Mouse (Mus musculus): Measurements from ENCODE around the gene Aaas. TPM values are rescaled to one million over a fixed set of nuclear protein-coding genes. Genes with fewer than 3 reads are reported as not detected.
A peak's percentile ranks its signal among the peaks of the same experiment; 100 is the strongest.

The Aaas gene
- polyA plus RNA-seq, 1 experiment from 2014 or later: 150 TPM

- WGBS: under 1% methylated on average over 43 of the region's 43 CpGs
- H3K4me3 ChIP-seq: peak overlapping the region; percentile 63
- 0 out of 2 replicates have a peak, but pooled peaks cover 3% of the 10 kb centered on the region for H3K27me3 ChIP-seq (ENCODE audit: low read depth, poor library complexity, severe bottlenecking)
- peaks cover 42% of the 10 kb centered on the region for H3K4me1 ChIP-seq
- no peaks in the 10 kb centered on the region for H3K36me3 ChIP-seq
- DNase-seq (ENCODE audit: low spot score): peak; percentile 85
- H3K27ac ChIP-seq: peak overlapping the region; percentile 91
- H3K9me3 ChIP-seq (replicated peaks): no peaks in the 10 kb centered on the region
These were observed 26.0 kb upstream of the Aaas start for GRCm38 (mm10) chr15:102376453-102377162.

- 1% methylated on average over 10 of the region's 10 CpGs for WGBS
- Histone ChIP-seq H3K27ac (peak overlapping the region; percentile 87), H3K36me3 (no peaks in the 10 kb centered on the region), H3K4me3 (peak overlapping the region; percentile 42), H3K4me1 (peaks cover 49% of the 10 kb centered on the region), H3K27me3 (ENCODE audit: low read depth, poor library complexity, severe bottlenecking) (peaks cover 12% of the 10 kb centered on the region), H3K9me3 (replicated peaks) (no peaks in the 10 kb centered on the region)
- DNase-seq (ENCODE audit: low spot score): peak; percentile 74
These were observed 20.2 kb upstream of the Aaas start for GRCm38 (mm10) chr15:102370727-102371126.

- Histone ChIP-seq H3K4me3 (peak overlapping the region; percentile 17), H3K27ac (peak overlapping the region; percentile 87), H3K9me3 (replicated peaks) (no peaks in the 10 kb centered on the region), H3K4me1 (peaks cover 51% of the 10 kb centered on the region), H3K27me3 (ENCODE audit: low read depth, poor library complexity, severe bottlenecking) (peaks cover 17% of the 10 kb centered on the region), H3K36me3 (no peaks in the 10 kb centered on the region)
- DNase-seq (ENCODE audit: low spot score): no peak
- 15% methylated on average over 13 of the region's 13 CpGs for WGBS
These were observed 19.4 kb upstream of the Aaas start for GRCm38 (mm10) chr15:102369972-102370371.

- Histone ChIP-seq H3K4me3 (peak within 1 kb of the TSS; percentile 50), H3K4me1 (peaks cover 57% of the 10 kb centered on the region), H3K27ac (peak within 1 kb of the TSS; percentile 78), H3K27me3 (ENCODE audit: low read depth, poor library complexity, severe bottlenecking) (peaks cover 32% of the 10 kb centered on the region), H3K9me3 (replicated peaks) (no peaks in the 10 kb centered on the region), H3K36me3 (no peaks in the 10 kb centered on the region)
- 8% methylated on average over 15 of the region's 15 CpGs for WGBS
- peak; percentile 61 for DNase-seq (ENCODE audit: low spot score)
These were observed 16.3 kb upstream of the Aaas start, which contains the start of gene Sp7 for GRCm38 (mm10) chr15:102366733-102367344. Gene Sp7 (minus strand): TSS chr15:102367182.

GRCm38 (mm10) chr15:102366238-102366637 is 15.7 kb upstream of the Aaas start:
- Histone ChIP-seq H3K27ac (peak overlapping the region; percentile 78), H3K4me3 (peak overlapping the region; percentile 50), H3K9me3 (replicated peaks) (no peaks in the 10 kb centered on the region), H3K27me3 (ENCODE audit: low read depth, poor library complexity, severe bottlenecking) (peaks cover 32% of the 10 kb centered on the region), H3K36me3 (no peaks in the 10 kb centered on the region), H3K4me1 (peaks cover 52% of the 10 kb centered on the region)
- WGBS: 7% methylated on average over 7 of the region's 7 CpGs
- DNase-seq (ENCODE audit: low spot score): no peak

GRCm38 (mm10) chr15:102364678-102365077 is 14.1 kb upstream of the Aaas start:
- Histone ChIP-seq H3K9me3 (replicated peaks) (no peaks in the 10 kb centered on the region), H3K27me3 (ENCODE audit: low read depth, poor library complexity, severe bottlenecking) (peaks cover 39% of the 10 kb centered on the region), H3K4me3 (no peak overlapping the region), H3K4me1 (peaks cover 39% of the 10 kb centered on the region), H3K27ac (no peak overlapping the region), H3K36me3 (no peaks in the 10 kb centered on the region)
- DNase-seq (ENCODE audit: low spot score): no peak
- WGBS: 92% methylated on average over 1 of the region's 1 CpGs

GRCm38 (mm10) chr15:102362648-102363047 is 12.1 kb upstream of the Aaas start:
- H3K27ac ChIP-seq: peak overlapping the region; percentile 87
- 11% methylated on average over 14 of the region's 14 CpGs for WGBS
- peaks cover 54% of the 10 kb centered on the region for H3K4me1 ChIP-seq
- H3K4me3 ChIP-seq: peak overlapping the region; percentile 41
- peak; percentile 56 for DNase-seq (ENCODE audit: low spot score)
- no peaks in the 10 kb centered on the region for H3K9me3 ChIP-seq (replicated peaks)
- H3K27me3 ChIP-seq (ENCODE audit: low read depth, poor library complexity, severe bottlenecking): peaks cover 58% of the 10 kb centered on the region
- H3K36me3 ChIP-seq: no peaks in the 10 kb centered on the region

GRCm38 (mm10) chr15:102358834-102359233 is 8.3 kb upstream of the Aaas start:
- H3K9me3 ChIP-seq (replicated peaks): no peaks in the 10 kb centered on the region
- H3K27me3 ChIP-seq (ENCODE audit: low read depth, poor library complexity, severe bottlenecking): peaks cover 53% of the 10 kb centered on the region
- H3K4me1 ChIP-seq: peaks cover 67% of the 10 kb centered on the region
- WGBS: 18% methylated on average over 5 of the region's 5 CpGs
- peak overlapping the region; percentile 44; the same call in 1 of the 2 replicates for H3K4me3 ChIP-seq
- DNase-seq (ENCODE audit: low spot score): peak; percentile 44
- H3K36me3 ChIP-seq: no peaks in the 10 kb centered on the region
- peak overlapping the region; percentile 80 for H3K27ac ChIP-seq

GRCm38 (mm10) chr15:102358126-102358525 is 7.6 kb upstream of the Aaas start:
- Histone ChIP-seq H3K27me3 (ENCODE audit: low read depth, poor library complexity, severe bottlenecking) (peaks cover 46% of the 10 kb centered on the region), H3K4me1 (peaks cover 67% of the 10 kb centered on the region), H3K36me3 (no peaks in the 10 kb centered on the region), H3K27ac (peak overlapping the region; percentile 80), H3K9me3 (replicated peaks) (no peaks in the 10 kb centered on the region), H3K4me3 (peak overlapping the region; percentile 44)
- DNase-seq (ENCODE audit: low spot score): peak; percentile 65
- WGBS: 1% methylated on average over 25 of the region's 25 CpGs

- Histone ChIP-seq H3K9me3 (replicated peaks) (no peaks in the 10 kb centered on the region), H3K36me3 (no peaks in the 10 kb centered on the region), H3K27me3 (ENCODE audit: low read depth, poor library complexity, severe bottlenecking) (peaks cover 35% of the 10 kb centered on the region), H3K4me1 (peaks cover 55% of the 10 kb centered on the region), H3K4me3 (peak overlapping the region; percentile 65), H3K27ac (peak overlapping the region; percentile 98)
- WGBS: 19% methylated on average over 16 of the region's 16 CpGs
- DNase-seq (ENCODE audit: low spot score): peak; percentile 47
These were observed 6.1 kb upstream of the Aaas start for GRCm38 (mm10) chr15:102356501-102357325.

- no peak for DNase-seq (ENCODE audit: low spot score)
- Histone ChIP-seq H3K4me1 (peaks cover 59% of the 10 kb centered on the region), H3K27ac (peak overlapping the region; percentile 98), H3K9me3 (replicated peaks) (no peaks in the 10 kb centered on the region), H3K36me3 (no peaks in the 10 kb centered on the region), H3K4me3 (peak overlapping the region; percentile 65), H3K27me3 (ENCODE audit: low read depth, poor library complexity, severe bottlenecking) (peaks cover 35% of the 10 kb centered on the region)
- WGBS: under 1% methylated on average over 38 of the region's 38 CpGs
These were observed 5.4 kb upstream of the Aaas start for GRCm38 (mm10) chr15:102355871-102356441.

GRCm38 (mm10) chr15:102355134-102355870 is 4.7 kb upstream of the Aaas start:
- Histone ChIP-seq H3K4me3 (peak overlapping the region; percentile 65), H3K27me3 (ENCODE audit: low read depth, poor library complexity, severe bottlenecking) (peaks cover 34% of the 10 kb centered on the region), H3K36me3 (no peaks in the 10 kb centered on the region), H3K27ac (peak overlapping the region; percentile 98), H3K9me3 (replicated peaks) (no peaks in the 10 kb centered on the region), H3K4me1 (peaks cover 59% of the 10 kb centered on the region)
- 1% methylated on average over 49 of the region's 49 CpGs for WGBS
- peak; percentile 86 for DNase-seq (ENCODE audit: low spot score)

Measured in limb, embryonic 10.5 days (tissue).